Comparison of ENCODE assay signal across 13 mouse cellular contexts in genomic region chr14:79288280-79288679, GRCm38 (mm10). TPM values are rescaled to one million over a fixed set of nuclear protein-coding genes. Genes with fewer than 3 reads are reported as not detected.
A peak's percentile ranks its signal among the peaks of the same experiment; 100 is the strongest.
DNase-seq lines count a peak whose midpoint lies in the region; ATAC-seq and TF ChIP-seq lines count a peak whose summit lies in the region.
"Had no signal": no experiment of that assay in that cellular context is flagged by ENCODE, and none has a peak within 500 bp of the region (broad histone marks: within the 10 kb centered on the region; RNA-seq: fewer than 3 reads in every experiment).

No protein-coding gene starts in this region.

- no peak overlapping the region for H3K9ac ChIP-seq in lung, embryonic 14.5 days
- H3K9ac ChIP-seq: forebrain, embryonic 12.5 days; midbrain, embryonic 12.5 days had no signal

- H3K4me2 ChIP-seq in lung, embryonic 14.5 days: no peak overlapping the region
- H3K4me2 ChIP-seq: forebrain, embryonic 12.5 days; heart, embryonic 11.5 days; midbrain, embryonic 12.5 days had no signal

- H3K9me3 ChIP-seq in lung, embryonic 14.5 days (ENCODE audit: low read depth, low read length): no peaks in the 10 kb centered on the region
- no peaks in the 10 kb centered on the region for H3K9me3 ChIP-seq in G1E (replicated peaks)
- H3K9me3 ChIP-seq: forebrain, embryonic 12.5 days; midbrain, embryonic 12.5 days had no signal

- no peaks in the 10 kb centered on the region for H3K27me3 ChIP-seq in lung, embryonic 14.5 days (ENCODE audit: insufficient read depth, low read length)
- H3K27me3 ChIP-seq in G1E (ENCODE audit: insufficient read depth, low read length): peaks cover 11% of the 10 kb centered on the region
- H3K27me3 ChIP-seq: forebrain, embryonic 12.5 days had no signal

- no peak for ATAC-seq in lung, embryonic 14.5 days (ENCODE audit: insufficient read depth)
- ATAC-seq in G1E (ENCODE audit: extremely low read depth, insufficient number of reproducible peaks, low FRiP score, poor library complexity, severe bottlenecking): no peak
- peak; percentile 34 for ATAC-seq in inflammation-experienced regulatory T-cells, adult 6 months

- no peak overlapping the region for H3K27ac ChIP-seq in lung, embryonic 14.5 days (ENCODE audit: low read depth)
- H3K27ac ChIP-seq: forebrain, embryonic 12.5 days; midbrain, embryonic 12.5 days had no signal

- 65% methylated on average over 3 of the region's 3 CpGs for WGBS in lung, embryonic 14.5 days

- peaks cover 3% of the 10 kb centered on the region; the same call in 1 of the 2 replicates for H3K4me1 ChIP-seq in lung, embryonic 14.5 days (ENCODE audit: insufficient read depth)
- H3K4me1 ChIP-seq in G1E (ENCODE audit: insufficient read depth, low read depth, low read length): no peaks in the 10 kb centered on the region

- peak; percentile 54 for TF ChIP-seq CTCF in lung, embryonic 14.5 days (IDR thresholded peaks at IDR 0.05; ENCODE audit: low read depth)
- peak; percentile 18; the same call in 1 of the 2 replicates for TF ChIP-seq CTCF in G1E (IDR thresholded peaks at IDR 0.05; ENCODE audit: low read depth, low read length)

- H3K4me3 ChIP-seq in lung, embryonic 14.5 days (ENCODE audit: low read depth, low read length): no peak overlapping the region
- no peak overlapping the region for H3K4me3 ChIP-seq in G1E (ENCODE audit: low read depth, low read length)
- H3K4me3 ChIP-seq: forebrain, embryonic 12.5 days; midbrain, embryonic 12.5 days had no signal

- H3K36me3 ChIP-seq in lung, embryonic 14.5 days (ENCODE audit: insufficient read depth): no peaks in the 10 kb centered on the region
- H3K36me3 ChIP-seq in G1E (replicated peaks): no peaks in the 10 kb centered on the region
- H3K36me3 ChIP-seq: midbrain, embryonic 12.5 days had no signal

- no peak for DNase-seq in lung, embryonic 14.5 days
- no peak for DNase-seq in lung, adult 18-20 months
- no peak for DNase-seq in G1E (ENCODE audit: low spot score)
- DNase-seq in thymus, postnatal 0 days (ENCODE audit: low spot score): peak; percentile 75
- DNase-seq in urinary bladder, postnatal 36 days (ENCODE audit: low spot score in 2 of 2): no peak
- no peak for DNase-seq in ovary, postnatal 10 days (ENCODE audit: low spot score)
- no peak for DNase-seq in right cerebral cortex, postnatal 36 days (ENCODE audit: low spot score in 2 of 2)
- DNase-seq: left cerebral cortex, postnatal 4 days had no signal

RNA-seq across cellular contexts. Expression of gene Rgcc, which starts 13.2 kb away (rescaled TPM):
- 137 and 142 TPM in 2 replicates for polyA plus RNA-seq in lung, embryonic 14.5 days (2014; fragmentation: Nextera tagmentation; extraction: Ambion mirVana)
- total RNA-seq in G1E (2014; fragmentation: Nextera tagmentation) (not detected in 2 replicates), G1E (2017) (not detected in 2 replicates)
- polyA plus RNA-seq in G1E (2012): 0.07 TPM in 1 of 2 replicates, not detected in the other
- polyA plus RNA-seq in inflammation-experienced regulatory T-cells, adult 6 months (2017; shearing (Covaris generic)): 10 to 100 TPM; 31.1 to 35.0 (median 32.7) TPM
- 552 and 560 TPM in 2 replicates for polyA plus RNA-seq in thymus, postnatal 0 days (2015; fragmentation: Nextera tagmentation; extraction: Ambion mirVana)

RNA-seq across cellular contexts. Expression of gene Zfp957, which starts 41.1 kb away (rescaled TPM):
- polyA plus RNA-seq in lung, embryonic 14.5 days (2014; fragmentation: Nextera tagmentation; extraction: Ambion mirVana): not detected in 2 replicates
- total RNA-seq in G1E (2014; fragmentation: Nextera tagmentation): not detected in 2 replicates
- total RNA-seq in G1E (2017): not detected in 2 replicates
- not detected in 2 replicates for polyA plus RNA-seq in G1E (2012)
- polyA plus RNA-seq in inflammation-experienced regulatory T-cells, adult 6 months (2017; shearing (Covaris generic)): under 1 TPM in 1 of 3 experiments, not detected in 2; 0.31 TPM
- polyA plus RNA-seq in thymus, postnatal 0 days (2015; fragmentation: Nextera tagmentation; extraction: Ambion mirVana): not detected in 2 replicates
- total RNA-seq: left cerebral cortex, postnatal 4 days had no signal
- polyA plus RNA-seq: forebrain, embryonic 12.5 days; heart, embryonic 11.5 days; kidney, embryonic 14.5 days; midbrain, embryonic 12.5 days had no signal

Comparison
In these comparisons a context has a peak if more than half of its experiments do, and no peak if none do; other contexts are left out.
1. RNA of gene Rgcc, which starts 13.2 kb away (polyA plus RNA-seq): 552 to 560 TPM in thymus, postnatal 0 days, 137 to 142 TPM in lung, embryonic 14.5 days and 31.1 to 35.0 TPM in inflammation-experienced regulatory T-cells, adult 6 months; 0.07 TPM in G1E; every median in the first group is over 10 times any median in the second.